Mouse (Mus musculus) CD4-positive, CD25-positive, alpha-beta regulatory T cell (primary cell): ENCODE measurements around the gene Zfp747. TPM values are rescaled to one million over a fixed set of nuclear protein-coding genes. Genes with fewer than 3 reads are reported as not detected.

Experiments
- polyA plus RNA-seq: library from polyadenylated mRNA; unstranded; fragments of 100-300 nt; shearing (Covaris generic); gene quantifications from one replicate; pipeline ENCODE4 v1.2.1, GENCODE M21; 2017

Zfp747 gene
- 16.9 TPM for polyA plus RNA-seq

DNA sequence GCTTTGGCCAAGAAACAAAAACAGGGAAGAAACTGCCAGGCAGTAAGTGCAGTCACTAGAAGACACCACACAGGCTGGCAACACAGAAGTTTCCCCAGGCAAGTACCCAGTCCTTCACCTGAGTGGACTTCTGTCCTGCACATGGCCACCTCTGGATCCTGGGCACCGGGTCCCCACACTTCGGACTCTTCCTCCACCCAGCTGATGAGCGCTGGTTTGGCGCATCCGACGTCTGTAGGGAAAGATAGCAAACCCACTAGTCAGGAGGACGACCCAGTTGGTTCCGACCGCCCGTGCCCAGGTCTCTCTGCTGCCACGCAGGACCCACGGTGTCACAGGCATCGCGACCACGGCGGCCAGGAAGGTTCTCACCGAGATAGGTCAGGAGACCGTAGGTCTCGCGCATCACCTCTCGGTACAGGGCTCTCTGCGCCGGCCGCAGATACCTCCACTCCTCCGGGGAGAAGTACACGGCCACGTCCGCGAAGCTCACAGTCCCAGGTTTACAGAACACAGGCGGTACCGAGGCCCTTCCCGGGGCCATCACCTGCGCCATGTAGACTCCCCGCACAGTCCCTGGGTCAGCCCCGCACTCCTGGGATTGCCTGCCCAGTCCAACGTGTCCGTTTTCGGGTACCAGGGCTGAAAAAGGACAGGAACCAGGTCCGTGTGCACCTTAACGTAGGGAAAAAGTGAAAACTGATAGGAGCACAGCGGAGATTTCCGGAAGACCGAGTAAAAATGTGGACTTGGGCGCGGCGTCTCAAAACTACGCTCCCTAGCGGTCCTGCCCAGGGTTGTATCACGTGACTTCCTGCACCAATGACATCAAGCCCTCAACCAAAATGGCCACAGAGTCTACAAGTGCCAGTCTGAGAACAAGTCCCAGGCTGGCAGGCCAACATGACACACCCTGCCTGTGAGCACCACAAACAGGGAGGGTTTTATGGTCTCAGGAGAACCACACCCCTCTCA, at the start of gene Zfp747:
Gene Zfp747 (minus strand): TSS at position 780 of the 975 bp plus-strand sequence.

DNA sequence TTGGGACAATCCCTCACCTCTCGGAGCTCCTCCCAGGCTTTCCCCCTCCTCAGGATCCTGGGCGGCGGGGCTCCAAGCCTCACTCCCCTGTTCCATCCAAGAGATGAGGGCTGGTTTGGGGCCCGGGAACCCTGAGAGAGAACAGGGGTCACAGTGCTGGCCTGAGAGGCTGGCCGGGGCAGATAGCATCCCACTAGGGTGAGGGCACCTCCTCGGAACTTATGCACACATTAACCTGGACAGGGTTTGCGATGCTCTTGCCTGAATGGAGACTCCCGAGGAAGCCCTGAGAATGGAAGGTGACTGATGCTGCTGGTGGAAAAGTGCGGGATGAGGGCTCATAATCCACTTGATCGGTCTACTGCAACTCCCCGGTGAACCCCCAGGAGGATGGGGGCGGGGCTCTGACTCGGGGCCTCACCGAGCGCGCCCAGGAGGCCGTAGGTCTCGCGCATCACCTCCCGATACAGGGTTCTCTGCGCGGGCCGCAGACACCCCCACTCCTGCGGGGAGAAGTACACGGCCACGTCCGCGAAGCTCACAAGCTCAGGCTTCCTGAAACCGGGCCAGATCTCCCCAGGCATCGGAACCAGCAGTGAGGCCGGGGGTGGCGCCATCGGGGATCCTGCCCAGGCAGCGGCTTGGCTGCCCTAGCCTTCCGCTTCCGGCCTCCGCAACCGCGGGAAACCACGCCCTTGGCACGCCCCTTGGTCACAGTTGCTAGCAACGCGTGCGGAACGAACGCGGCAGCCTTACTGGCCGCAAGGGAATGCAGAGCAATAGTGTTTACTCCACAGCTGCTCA, 45.7 kb upstream of the Zfp747 start, which contains the start of gene Zfp688:
Gene Zfp688 (minus strand): TSS at position 681 of the 804 bp plus-strand sequence.

DNA sequence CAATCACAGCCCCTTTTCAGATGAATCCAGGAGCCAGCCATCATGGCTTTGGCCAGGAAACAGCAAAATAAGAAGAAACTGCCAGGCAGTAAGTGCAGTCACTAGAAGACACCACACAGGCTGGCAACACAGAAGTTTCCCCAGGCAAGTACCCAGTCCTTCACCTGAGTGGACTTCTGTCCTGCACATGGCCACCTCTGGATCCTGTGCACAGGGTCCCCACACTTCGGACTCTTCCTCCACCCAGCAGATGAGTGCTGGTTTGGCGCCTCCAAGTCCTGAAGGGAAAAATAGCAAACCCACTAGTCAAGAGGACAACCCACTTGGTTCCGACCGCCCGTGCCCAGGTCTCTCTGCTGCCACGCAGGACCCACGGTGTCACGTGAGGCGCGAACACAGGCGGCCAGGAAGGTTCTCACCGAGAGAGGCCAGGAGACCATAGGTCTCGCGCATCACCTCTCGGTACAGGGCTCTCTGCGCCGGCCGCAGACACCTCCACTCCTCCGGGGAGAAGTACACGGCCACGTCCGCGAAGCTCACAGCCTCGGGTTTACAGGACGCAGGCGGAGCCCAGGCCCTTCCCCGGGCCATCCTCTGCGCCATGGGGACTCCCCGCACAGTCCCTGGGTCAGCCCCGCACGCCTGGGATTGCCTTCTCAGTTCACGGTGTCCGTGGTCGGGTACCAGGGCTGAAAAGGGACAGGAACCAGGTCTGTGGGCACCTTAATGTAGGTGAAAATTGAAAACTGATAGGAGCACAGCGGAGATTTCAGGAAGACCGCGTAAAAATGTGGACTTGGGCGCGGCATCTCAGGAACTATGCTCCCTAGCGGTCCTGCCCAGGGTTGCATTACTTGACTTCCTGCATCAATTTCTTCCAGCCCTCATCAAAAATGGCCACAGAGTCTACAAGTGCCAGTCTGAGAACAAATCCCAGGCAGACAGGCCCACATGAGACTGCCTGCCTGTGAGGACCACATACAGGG, 30.4 kb upstream of the Zfp747 start, which contains the start of gene Zfp764:
Gene Zfp764 (minus strand): TSS at position 821 of the 986 bp plus-strand sequence.

DNA sequence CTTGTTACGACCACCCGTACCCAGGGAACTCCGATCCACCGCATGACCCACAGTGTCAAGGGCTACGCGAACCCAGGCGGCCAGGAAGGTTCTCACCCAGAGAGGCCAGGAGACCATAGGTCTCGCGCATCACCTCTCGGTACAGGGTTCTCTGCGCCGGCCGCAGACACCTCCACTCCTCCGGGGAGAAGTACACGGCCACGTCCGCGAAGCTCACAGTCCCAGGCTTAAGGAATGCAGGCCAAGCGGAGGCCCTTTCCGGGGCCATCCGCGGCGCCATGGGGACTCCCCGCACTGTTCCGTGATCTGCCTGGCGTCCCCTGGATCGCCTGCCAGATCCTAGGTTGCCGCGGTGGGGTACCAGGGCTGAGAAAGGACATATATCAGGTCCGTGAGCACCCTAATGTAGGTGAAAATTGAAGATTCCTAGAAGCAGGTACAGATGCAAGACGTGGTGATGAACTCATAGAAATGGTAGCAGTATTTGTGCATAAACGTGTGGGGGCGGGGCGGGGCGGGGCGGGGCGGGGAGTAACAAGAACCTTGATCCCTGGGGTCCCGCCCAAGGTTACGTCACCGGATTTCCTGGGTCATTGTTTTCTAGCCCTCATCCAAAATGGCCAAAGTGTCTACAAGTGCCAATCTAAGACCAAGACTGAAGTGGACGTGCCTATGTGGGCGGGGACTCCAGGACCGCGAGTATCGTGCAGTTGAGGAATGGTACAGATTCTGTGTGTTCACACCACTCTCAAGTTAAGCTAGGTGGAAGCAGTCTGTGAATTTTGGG, 17.5 kb upstream of the Zfp747 start, which contains the start of gene E430018J23Rik:
Gene E430018J23Rik (minus strand): TSS at position 473 of the 787 bp plus-strand sequence.

DNA sequence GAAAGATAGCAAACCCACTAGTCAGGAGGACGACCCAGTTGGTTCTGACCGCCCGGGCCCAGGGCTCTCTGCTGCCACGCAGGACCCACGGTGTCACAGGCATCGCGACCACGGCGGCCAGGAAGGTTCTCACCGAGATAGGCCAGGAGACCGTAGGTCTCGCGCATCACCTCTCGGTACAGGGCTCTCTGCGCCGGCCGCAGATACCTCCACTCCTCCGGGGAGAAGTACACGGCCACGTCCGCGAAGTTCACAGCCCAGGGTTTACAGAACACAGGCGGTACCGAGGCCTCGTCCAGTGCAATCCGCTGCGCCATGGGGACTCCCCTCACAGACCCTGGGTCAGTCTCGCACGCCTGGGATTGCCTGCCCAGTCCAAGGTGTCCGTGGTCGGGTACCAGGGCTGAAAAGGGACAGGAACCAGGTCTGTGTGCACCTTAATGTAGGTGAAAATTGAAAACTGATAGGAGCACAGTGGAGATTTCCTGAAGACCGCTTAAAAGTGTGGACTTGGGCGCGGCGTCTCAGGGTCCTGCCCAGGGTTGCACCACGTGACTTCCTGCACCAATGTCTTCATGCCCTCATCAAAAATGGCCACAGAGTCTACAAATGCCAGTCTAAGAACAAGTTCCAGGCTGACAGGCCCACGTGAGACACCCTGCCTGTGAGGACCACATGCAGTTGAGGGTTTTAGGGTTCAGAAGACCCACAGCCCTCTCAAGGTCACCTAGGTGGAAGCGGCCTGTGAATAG, 11.0 kb upstream of the Zfp747 start, which contains the start of gene 9130019O22Rik:
Gene 9130019O22Rik (minus strand): TSS at position 526 of the 752 bp plus-strand sequence.

DNA sequence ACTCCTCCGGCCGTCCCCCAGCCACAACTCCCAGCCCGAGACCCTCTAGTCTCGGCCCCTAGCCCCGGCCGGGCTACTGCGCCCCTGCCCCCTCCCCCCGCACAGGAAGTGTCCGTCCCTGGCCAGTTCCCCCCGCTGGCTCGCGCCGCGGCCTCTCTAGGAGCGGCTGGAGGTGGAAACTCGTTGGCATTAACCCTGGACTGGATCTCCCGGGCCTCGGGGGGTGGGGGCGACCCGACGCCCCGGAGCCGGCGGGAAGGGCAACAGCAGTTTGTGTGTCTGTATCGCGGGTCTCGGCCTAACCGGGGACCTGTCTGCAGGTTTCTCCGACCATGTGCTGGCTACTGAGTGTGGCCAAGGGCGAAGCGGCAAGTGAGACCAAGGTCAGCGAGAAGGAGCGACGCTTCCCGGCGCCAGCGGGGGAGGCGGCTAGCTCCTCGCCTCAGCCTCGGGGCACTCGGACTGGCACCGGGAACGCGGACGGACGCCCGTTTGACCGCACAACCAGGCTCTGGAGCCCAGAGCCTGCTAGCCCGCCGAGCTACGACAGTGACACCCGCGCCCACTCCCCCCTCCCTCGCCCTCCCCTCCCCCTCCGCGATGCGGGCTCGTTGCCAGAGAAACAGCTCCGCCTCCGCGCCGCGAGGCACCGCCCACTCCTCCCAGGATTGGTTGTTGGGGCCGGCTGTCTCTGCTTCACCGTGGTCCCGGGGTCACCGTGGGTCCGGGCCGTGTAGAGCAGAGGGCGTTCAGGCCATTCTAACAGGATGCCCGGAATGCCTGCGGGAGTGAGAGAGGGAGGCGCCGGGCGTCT, 30.1 kb downstream of the Zfp747 start, which contains the start of gene Zfp768:
Gene Zfp768 (minus strand): TSS at position 78 of the 814 bp plus-strand sequence.

Other genes starting within 250 kb of the Zfp747 start
- 77.9 TPM for gene Spn, start 238.2 kb downstream of the Zfp747 start, polyA plus RNA-seq
- gene Cd2bp2, start 180.0 kb downstream of the Zfp747 start, polyA plus RNA-seq, result 62.4 TPM
- gene Tbc1d10b, start 167.6 kb downstream of the Zfp747 start, polyA plus RNA-seq, result 73.5 TPM
- gene Mylpf, start 167.2 kb downstream of the Zfp747 start, polyA plus RNA-seq, result 19.1 TPM
- 26.6 TPM for gene Zfp553, start 143.0 kb downstream of the Zfp747 start, polyA plus RNA-seq
- gene Sept1, start 142.9 kb downstream of the Zfp747 start, polyA plus RNA-seq, result 541 TPM
- gene Zfp771, start 131.8 kb downstream of the Zfp747 start, polyA plus RNA-seq, result 14.6 TPM
- 38.6 TPM for gene Dctpp1, start 115.3 kb downstream of the Zfp747 start, polyA plus RNA-seq
- 43.1 TPM for gene Sephs2, start 102.0 kb downstream of the Zfp747 start, polyA plus RNA-seq
- 276 TPM for gene Itgal, start 79.8 kb downstream of the Zfp747 start, polyA plus RNA-seq
- 0.32 TPM for gene Zfp768, start 30.5 kb downstream of the Zfp747 start, polyA plus RNA-seq
- gene 9130019O22Rik, start 11.1 kb upstream of the Zfp747 start, polyA plus RNA-seq, result 7.8 TPM
- gene E430018J23Rik, start 17.6 kb upstream of the Zfp747 start, polyA plus RNA-seq, result 7.1 TPM
- 13.6 TPM for gene Zfp764, start 30.8 kb upstream of the Zfp747 start, polyA plus RNA-seq
- 49.9 TPM for gene Zfp688, start 46.0 kb upstream of the Zfp747 start, polyA plus RNA-seq
- gene Zfp689, start 73.1 kb upstream of the Zfp747 start, polyA plus RNA-seq, result 10.2 TPM
- gene Prr14, start 83.6 kb upstream of the Zfp747 start, polyA plus RNA-seq, result 135 TPM
- gene Fbrs, start 103.1 kb upstream of the Zfp747 start, polyA plus RNA-seq, result 17.4 TPM
- 72.1 TPM for gene Srcap, start 135.9 kb upstream of the Zfp747 start, polyA plus RNA-seq
- 6.4 TPM for gene Gm42715, start 143.5 kb upstream of the Zfp747 start, polyA plus RNA-seq
- 15.0 TPM for gene Tmem265, start 185.3 kb upstream of the Zfp747 start, polyA plus RNA-seq
- 114 TPM for gene Phkg2, start 197.3 kb upstream of the Zfp747 start, polyA plus RNA-seq
- gene Ccdc189, start 212.5 kb upstream of the Zfp747 start, polyA plus RNA-seq, result 0.42 TPM
- gene Rnf40, start 212.7 kb upstream of the Zfp747 start, polyA plus RNA-seq, result 129 TPM
- gene Zfp629, start 239.7 kb upstream of the Zfp747 start, polyA plus RNA-seq, result 1.0 TPM